Comparison of ENCODE assay signal across 21 mouse cellular contexts in the genomic region with DNA sequence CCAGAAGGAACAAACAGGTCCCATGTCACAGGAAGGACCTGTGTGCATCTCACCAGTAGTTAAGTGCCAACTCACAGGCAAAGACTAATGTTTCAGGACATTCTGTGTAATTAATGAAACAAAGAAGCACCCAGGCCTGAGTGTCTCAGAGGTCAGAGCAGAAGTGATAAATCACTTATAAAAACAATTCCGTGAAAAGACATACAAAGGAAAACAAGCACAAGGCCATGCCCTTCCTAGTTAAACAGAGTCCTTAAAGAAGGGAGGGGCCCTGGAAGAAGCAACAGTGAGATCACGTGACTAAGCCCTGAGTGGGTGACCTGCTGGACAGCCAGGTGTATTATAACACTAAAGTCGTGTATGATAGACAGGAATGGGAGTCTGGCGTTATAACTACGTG.
"Had no signal": no experiment of that assay in that cellular context is flagged by ENCODE, and none has a peak within 500 bp of the region (broad histone marks: within the 10 kb centered on the region; RNA-seq: fewer than 3 reads in every experiment).

No protein-coding gene starts in this region.

- H3K27me3 ChIP-seq: intestine, embryonic 15.5 days; limb, embryonic 12.5 days; limb, embryonic 15.5 days; megakaryocyte, embryonic 14.5 days; midbrain, embryonic 13.5 days; neural tube, embryonic 13.5 days; stomach, embryonic 15.5 days had no signal

- H3K4me1 ChIP-seq: intestine, embryonic 15.5 days had no signal

- H3K9me3 ChIP-seq: intestine, embryonic 15.5 days; limb, embryonic 15.5 days; midbrain, embryonic 13.5 days; neural tube, embryonic 13.5 days; stomach, embryonic 15.5 days had no signal

- ATAC-seq: hindbrain, embryonic 16.5 days; intestine, embryonic 15.5 days; liver, postnatal 0 days; midbrain, embryonic 13.5 days; midbrain, embryonic 16.5 days had no signal

- H3K9ac ChIP-seq: intestine, embryonic 15.5 days; limb, embryonic 12.5 days; limb, embryonic 15.5 days; liver, embryonic 14.5 days; liver, postnatal 0 days; lung, embryonic 14.5 days; midbrain, embryonic 13.5 days; neural tube, embryonic 13.5 days; stomach, embryonic 15.5 days had no signal

- H3K4me2 ChIP-seq: intestine, embryonic 15.5 days; limb, embryonic 12.5 days; limb, embryonic 15.5 days; liver, embryonic 11.5 days; lung, embryonic 14.5 days; midbrain, embryonic 13.5 days; neural tube, embryonic 13.5 days; stomach, embryonic 15.5 days had no signal

- DNase-seq: left cerebral cortex, postnatal 4 days; liver, postnatal 0 days; lung, embryonic 14.5 days; lung, postnatal 10 days; retina, postnatal 1 day; right cerebral cortex, postnatal 25 days; spleen, adult 18-20 months; thymus, postnatal 25 days had no signal

- H3K27ac ChIP-seq: intestine, embryonic 15.5 days; limb, embryonic 12.5 days; limb, embryonic 15.5 days; liver, embryonic 14.5 days; midbrain, embryonic 10.5 days; midbrain, embryonic 13.5 days; neural tube, embryonic 13.5 days; stomach, embryonic 15.5 days had no signal

- H3K4me3 ChIP-seq: intestine, embryonic 15.5 days; limb, embryonic 12.5 days; limb, embryonic 15.5 days; megakaryocyte, embryonic 14.5 days; midbrain, embryonic 10.5 days; midbrain, embryonic 13.5 days; myocyte; neural tube, embryonic 13.5 days; stomach, embryonic 15.5 days had no signal
